ENCODE assay signal across 8 mouse cellular contexts in the genomic region with DNA sequence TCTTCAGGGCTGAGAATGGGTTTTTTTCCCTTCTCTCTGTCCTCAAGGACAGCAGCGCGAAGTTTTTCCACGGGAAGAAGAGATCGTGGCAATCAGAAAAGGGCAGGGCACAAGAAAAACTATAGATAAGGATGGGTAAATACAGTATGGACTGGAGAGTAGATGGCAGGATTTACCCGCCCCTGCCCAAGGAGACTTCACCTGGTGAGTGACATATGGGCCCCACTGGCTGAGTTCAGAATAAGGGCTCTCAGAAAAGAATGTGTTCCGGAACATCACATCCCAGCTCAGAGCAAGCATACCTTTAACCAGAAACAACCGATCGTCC. TPM values are rescaled to one million over a fixed set of nuclear protein-coding genes. Genes with fewer than 3 reads are reported as not detected.
DNase-seq lines count a peak whose midpoint lies in the region; ATAC-seq and TF ChIP-seq lines count a peak whose summit lies in the region.

No protein-coding gene starts in this region.

- intact Hi-C loops in heart, postnatal 36 days (cut with DNase I): loop anchor here (1.0 to 5.0 kb wide), 4 partner anchors 53 to 314 kb away; a partner anchor contains a TSS

- in situ Hi-C loops in Patski (cut with MboI; ENCODE audit: low pct_unique_long_range_greater_than_20kb): loop anchor here (5.0 to 25.0 kb wide), 3 partner anchors 308 to 573 kb away; no protein-coding TSS in a partner anchor

- H3K27me3 ChIP-seq in heart, embryonic 16.5 days (ENCODE audit: control insufficient read depth, insufficient read depth, low read length): no peaks in the 10 kb centered on the region
- H3K27me3 ChIP-seq in Patski: no peaks in the 10 kb centered on the region
- H3K27me3 ChIP-seq in hindbrain, embryonic 13.5 days: peaks cover 6% of the 10 kb centered on the region; the same call in 1 of the 2 replicates
- H3K27me3 ChIP-seq in midbrain, embryonic 12.5 days: no peaks in the 10 kb centered on the region

- H3K4me2 ChIP-seq in heart, embryonic 16.5 days (ENCODE audit: low read depth, low read length): peak overlapping the region; percentile 85
- peak overlapping the region; percentile 88 for H3K4me2 ChIP-seq in hindbrain, embryonic 13.5 days
- H3K4me2 ChIP-seq in midbrain, embryonic 12.5 days (replicated peaks): peak overlapping the region; percentile 71

- WGBS in heart, embryonic 16.5 days: under 1% methylated on average over 8 of the region's 8 CpGs
- WGBS in hindbrain, embryonic 13.5 days: 2% methylated on average over 8 of the region's 8 CpGs
- 0% methylated on average over 8 of the region's 8 CpGs for WGBS in midbrain, embryonic 12.5 days

- H3K4me1 ChIP-seq in heart, embryonic 16.5 days (ENCODE audit: control insufficient read depth, insufficient read depth, low read length): peaks cover 14% of the 10 kb centered on the region
- H3K4me1 ChIP-seq in hindbrain, embryonic 13.5 days (replicated peaks): peaks cover 26% of the 10 kb centered on the region
- peaks cover 13% of the 10 kb centered on the region for H3K4me1 ChIP-seq in midbrain, embryonic 12.5 days

- peak overlapping the region; percentile 34; the same call in 1 of the 2 replicates for H3K27ac ChIP-seq in heart, embryonic 16.5 days (ENCODE audit: low read length)
- H3K27ac ChIP-seq in hindbrain, embryonic 13.5 days: peak overlapping the region; percentile 79
- H3K27ac ChIP-seq in midbrain, embryonic 12.5 days (replicated peaks): no peak overlapping the region

- CTCF ChIA-PET in Patski (lab: Charles Lee): interaction anchor here (0.6 to 4.6 kb wide), 15 partner anchors 8 to 450 kb away, joined by 3 to 38 read pairs (median 5); no protein-coding TSS in a partner anchor

- no peak for TF ChIP-seq CTCF in Patski (IDR thresholded peaks at IDR 0.05)

- H3K9me3 ChIP-seq in heart, embryonic 16.5 days (replicated peaks; ENCODE audit: control insufficient read depth, low read length): no peaks in the 10 kb centered on the region
- no peaks in the 10 kb centered on the region for H3K9me3 ChIP-seq in hindbrain, embryonic 13.5 days
- H3K9me3 ChIP-seq in midbrain, embryonic 12.5 days: no peaks in the 10 kb centered on the region

- peak overlapping the region; percentile 63 for H3K4me3 ChIP-seq in heart, embryonic 16.5 days (ENCODE audit: low read length)
- H3K4me3 ChIP-seq in hindbrain, embryonic 13.5 days: peak overlapping the region; percentile 67
- H3K4me3 ChIP-seq in midbrain, embryonic 12.5 days: peak overlapping the region; percentile 70

- no peak for ATAC-seq in heart, embryonic 16.5 days (replicated peaks; ENCODE audit: extremely low read depth, insufficient read depth, low FRiP score)
- peak; percentile 26 for ATAC-seq in Patski
- peak; percentile 64; the same call in 1 of the 2 replicates for ATAC-seq in hindbrain, embryonic 13.5 days (ENCODE audit: low FRiP score)
- no peak for ATAC-seq in midbrain, embryonic 12.5 days (ENCODE audit: low FRiP score, low read depth)

- H3K36me3 ChIP-seq in heart, embryonic 16.5 days (ENCODE audit: control insufficient read depth, insufficient read depth): peaks cover 3% of the 10 kb centered on the region; the same call in 1 of the 2 replicates
- H3K36me3 ChIP-seq in hindbrain, embryonic 13.5 days: no peaks in the 10 kb centered on the region
- H3K36me3 ChIP-seq in midbrain, embryonic 12.5 days: peaks cover 5% of the 10 kb centered on the region; the same call in 1 of the 2 replicates

- peak overlapping the region; percentile 86 for H3K9ac ChIP-seq in heart, embryonic 16.5 days (ENCODE audit: low read length)
- H3K9ac ChIP-seq in hindbrain, embryonic 13.5 days: peak overlapping the region; percentile 84
- peak overlapping the region; percentile 68 for H3K9ac ChIP-seq in midbrain, embryonic 12.5 days (replicated peaks)

- DNase-seq in heart, postnatal 36 days: no peak
- no peak for DNase-seq in Patski (ENCODE audit: low read depth, low spot score)
- no peak for DNase-seq in urinary bladder, adult 2 months (ENCODE audit: low spot score)
- no peak for DNase-seq in left cerebral cortex, adult 9 months (ENCODE audit: low spot score in 2 of 2)
- no peak for DNase-seq in frontal cortex, postnatal 14 days (ENCODE audit: low spot score in 2 of 2)

- POLR2A ChIA-PET in Patski (lab: Charles Lee): interaction anchor here (0.5 to 1.4 kb wide), 5 partner anchors 11 to 1479 kb away, joined by 3 to 7 read pairs (median 4); no protein-coding TSS in a partner anchor

RNA-seq across cellular contexts. Expression of a gene that starts 0.3 kb away (rescaled TPM):
- polyA plus RNA-seq in heart, embryonic 16.5 days (2015; fragmentation: Nextera tagmentation; extraction: Ambion mirVana): 123 and 126 TPM in 2 replicates
- total RNA-seq in heart, postnatal 36 days (2021): 100 to 1,000 TPM; 154 TPM
- polyA plus RNA-seq in Patski (2021): 105 TPM
- polyA plus RNA-seq in hindbrain, embryonic 13.5 days (2015; fragmentation: Nextera tagmentation; extraction: Ambion mirVana): 104 and 106 TPM in 2 replicates
- polyA plus RNA-seq in midbrain, embryonic 12.5 days (2016; fragmentation: Nextera tagmentation; extraction: Ambion mirVana): 112 and 122 TPM in 2 replicates
- polyA plus RNA-seq in urinary bladder, adult 2 months (2012; rRNA removed): 34.2 and 47.5 TPM in 2 replicates

RNA-seq across cellular contexts. Expression of a gene that starts 21.2 kb away (rescaled TPM):
- not detected in 2 replicates for polyA plus RNA-seq in heart, embryonic 16.5 days (2015; fragmentation: Nextera tagmentation; extraction: Ambion mirVana)
- total RNA-seq in heart, postnatal 36 days (2021): under 1 TPM; 0.28 to 0.60 TPM
- 0.19 TPM for polyA plus RNA-seq in Patski (2021)
- 0.18 TPM in 1 of 2 replicates, not detected in the other for polyA plus RNA-seq in hindbrain, embryonic 13.5 days (2015; fragmentation: Nextera tagmentation; extraction: Ambion mirVana)
- 0.17 TPM in 1 of 2 replicates, not detected in the other for polyA plus RNA-seq in midbrain, embryonic 12.5 days (2016; fragmentation: Nextera tagmentation; extraction: Ambion mirVana)
- 0.36 and 0.49 TPM in 2 replicates for polyA plus RNA-seq in urinary bladder, adult 2 months (2012; rRNA removed)

RNA-seq across cellular contexts. Expression of a gene that starts 52.6 kb away (rescaled TPM):
- 1.3 TPM in 2 replicates for polyA plus RNA-seq in heart, embryonic 16.5 days (2015; fragmentation: Nextera tagmentation; extraction: Ambion mirVana)
- 1 to 10 TPM; 4.6 to 4.7 TPM for total RNA-seq in heart, postnatal 36 days (2021)
- polyA plus RNA-seq in Patski (2021): 2.4 TPM
- 6.5 and 6.8 TPM in 2 replicates for polyA plus RNA-seq in hindbrain, embryonic 13.5 days (2015; fragmentation: Nextera tagmentation; extraction: Ambion mirVana)
- 4.1 and 4.3 TPM in 2 replicates for polyA plus RNA-seq in midbrain, embryonic 12.5 days (2016; fragmentation: Nextera tagmentation; extraction: Ambion mirVana)
- 4.8 and 8.3 TPM in 2 replicates for polyA plus RNA-seq in urinary bladder, adult 2 months (2012; rRNA removed)

Comparison
In these comparisons a context has a peak if more than half of its experiments do, and no peak if none do; other contexts are left out.
1. ATAC-seq: peak in Patski (single experiment) and hindbrain, embryonic 13.5 days (single experiment); none in heart, embryonic 16.5 days (single experiment) and midbrain, embryonic 12.5 days (single experiment).
2. Peak in every context shown above with its lines, with median percentiles within 50 percentile points of each other: H3K4me2 ChIP-seq, H3K4me3 ChIP-seq and H3K9ac ChIP-seq.